Mouse (Mus musculus) layer of hippocampus, adult 9-10 months (tissue): Measurements from ENCODE around the gene Vmn1r12.
"Not testable (repeated sequence)": the region's sequence is repeated elsewhere in the genome, so short reads cannot be mapped to it uniquely, and the experiment has no call there.

Experiments used
- DNase-seq: peaks from one replicate; pipeline ENCODE4 v3.0.0; 2022; ENCODE audit warnings: low spot score

Gene Vmn1r12

GRCm38 (mm10) chr6:57156619-57157018, at the start of gene Vmn1r12:
Gene Vmn1r12 (plus strand): TSS chr6:57156919.
- DNase-seq = no peak

GRCm38 (mm10) chr6:57109154-57109553, 47.6 kb upstream of the Vmn1r12 start, which contains the start of gene Vmn1r10:
Gene Vmn1r10 (plus strand): TSS chr6:57109454.
- no peak for DNase-seq

GRCm38 (mm10) chr6:57133155-57133554, 23.6 kb upstream of the Vmn1r12 start, which contains the start of gene Vmn1r11:
Gene Vmn1r11 (plus strand): TSS chr6:57133455.
- no peak for DNase-seq

GRCm38 (mm10) chr6:57190016-57190415, 33.3 kb downstream of the Vmn1r12 start:
- not testable (repeated sequence) for DNase-seq

GRCm38 (mm10) chr6:57202990-57203389, 46.3 kb downstream of the Vmn1r12 start, which contains the start of gene Vmn1r13:
Gene Vmn1r13 (plus strand): TSS chr6:57203290.
- not testable (repeated sequence) for DNase-seq
